Mouse (Mus musculus): ENCODE results near the gene Dlg1.

Gene Dlg1

GRCm38 (mm10) chr16:31834662-31835318 lies 171.5 kb downstream of the Dlg1 start:
- no peak for TF ChIP-seq GATA4 (IDR thresholded peaks at IDR 0.05; ENCODE audit: insufficient replicate concordance, low read length)

GRCm38 (mm10) chr16:31837362-31837761 lies 174.1 kb downstream of the Dlg1 start:
- no peak for TF ChIP-seq GATA4 (IDR thresholded peaks at IDR 0.05; ENCODE audit: insufficient replicate concordance, low read length)

GRCm38 (mm10) chr16:31844246-31844645 lies 181.0 kb downstream of the Dlg1 start:
- TF ChIP-seq GATA4 (IDR thresholded peaks at IDR 0.05; ENCODE audit: insufficient replicate concordance, low read length): no peak

- TF ChIP-seq GATA4 (IDR thresholded peaks at IDR 0.05; ENCODE audit: insufficient replicate concordance, low read length): no peak
Observed at GRCm38 (mm10) chr16:31846763-31847162, 183.5 kb downstream of the Dlg1 start.

- TF ChIP-seq GATA4 (IDR thresholded peaks at IDR 0.05; ENCODE audit: insufficient replicate concordance, low read length): no peak
Observed at GRCm38 (mm10) chr16:31863920-31864319, 200.7 kb downstream of the Dlg1 start.

- TF ChIP-seq GATA4 (IDR thresholded peaks at IDR 0.05; ENCODE audit: insufficient replicate concordance, low read length): no peak
Observed at GRCm38 (mm10) chr16:31865242-31865641, 202.0 kb downstream of the Dlg1 start.

- TF ChIP-seq GATA4 (IDR thresholded peaks at IDR 0.05; ENCODE audit: insufficient replicate concordance, low read length): no peak
Observed at GRCm38 (mm10) chr16:31866911-31867310, 203.7 kb downstream of the Dlg1 start.

GRCm38 (mm10) chr16:31867736-31868135 lies 204.5 kb downstream of the Dlg1 start:
- no peak for TF ChIP-seq GATA4 (IDR thresholded peaks at IDR 0.05; ENCODE audit: insufficient replicate concordance, low read length)

- TF ChIP-seq GATA4 (IDR thresholded peaks at IDR 0.05; ENCODE audit: insufficient replicate concordance, low read length): no peak
Observed at GRCm38 (mm10) chr16:31873721-31874120, 210.5 kb downstream of the Dlg1 start.

- TF ChIP-seq GATA4 (IDR thresholded peaks at IDR 0.05; ENCODE audit: insufficient replicate concordance, low read length): no peak
Observed at GRCm38 (mm10) chr16:31875391-31875790, 212.1 kb downstream of the Dlg1 start.

- TF ChIP-seq GATA4 (IDR thresholded peaks at IDR 0.05; ENCODE audit: insufficient replicate concordance, low read length): no peak
Observed at GRCm38 (mm10) chr16:31876386-31876785, 213.1 kb downstream of the Dlg1 start.

GRCm38 (mm10) chr16:31878052-31878451 lies 214.8 kb downstream of the Dlg1 start:
- no peak for TF ChIP-seq GATA4 (IDR thresholded peaks at IDR 0.05; ENCODE audit: insufficient replicate concordance, low read length)

- TF ChIP-seq GATA4 (IDR thresholded peaks at IDR 0.05; ENCODE audit: insufficient replicate concordance, low read length): no peak
Observed at GRCm38 (mm10) chr16:31878573-31879257, 215.5 kb downstream of the Dlg1 start, which contains the start of gene Meltf. Gene Meltf, plus strand, starts transcription at chr16:31878810.

GRCm38 (mm10) chr16:31880146-31880840 lies 217.1 kb downstream of the Dlg1 start:
- no peak for TF ChIP-seq GATA4 (IDR thresholded peaks at IDR 0.05; ENCODE audit: insufficient replicate concordance, low read length)

- TF ChIP-seq GATA4 (IDR thresholded peaks at IDR 0.05; ENCODE audit: insufficient replicate concordance, low read length): no peak
Observed at GRCm38 (mm10) chr16:31882381-31882908, 219.2 kb downstream of the Dlg1 start.

GRCm38 (mm10) chr16:31883302-31883701 lies 220.1 kb downstream of the Dlg1 start:
- TF ChIP-seq GATA4 (IDR thresholded peaks at IDR 0.05; ENCODE audit: insufficient replicate concordance, low read length): no peak
